Mouse (Mus musculus): ENCODE results near the gene Klhl25.
A peak's percentile ranks its signal among the peaks of the same experiment; 100 is the strongest.
"Not testable (repeated sequence)": the region's sequence is repeated elsewhere in the genome, so short reads cannot be mapped to it uniquely, and the experiment has no call there.

Klhl25 gene

GRCm38 (mm10) chr7:75848115-75848775 is at the start of gene Klhl25:
Gene Klhl25 (plus strand): TSS chr7:75848310.
- peak; percentile 99 for ATAC-seq (ENCODE audit: insufficient number of reproducible peaks, low FRiP score, low TSS enrichment)

- ATAC-seq (ENCODE audit: insufficient number of reproducible peaks, low FRiP score, low TSS enrichment), result no peak
Measured at GRCm38 (mm10) chr7:75800530-75800929, 47.6 kb upstream of the Klhl25 start.

GRCm38 (mm10) chr7:75801022-75801421 is 47.1 kb upstream of the Klhl25 start:
- no peak for ATAC-seq (ENCODE audit: insufficient number of reproducible peaks, low FRiP score, low TSS enrichment)

GRCm38 (mm10) chr7:75801621-75802358 is 46.3 kb upstream of the Klhl25 start:
- ATAC-seq (ENCODE audit: insufficient number of reproducible peaks, low FRiP score, low TSS enrichment), result no peak

- ATAC-seq (ENCODE audit: insufficient number of reproducible peaks, low FRiP score, low TSS enrichment), result no peak
Measured at GRCm38 (mm10) chr7:75802887-75803286, 45.2 kb upstream of the Klhl25 start.

- no peak for ATAC-seq (ENCODE audit: insufficient number of reproducible peaks, low FRiP score, low TSS enrichment)
Measured at GRCm38 (mm10) chr7:75806161-75806560, 41.9 kb upstream of the Klhl25 start.

- no peak for ATAC-seq (ENCODE audit: insufficient number of reproducible peaks, low FRiP score, low TSS enrichment)
Measured at GRCm38 (mm10) chr7:75806711-75807110, 41.4 kb upstream of the Klhl25 start.

GRCm38 (mm10) chr7:75807460-75808304 is 40.4 kb upstream of the Klhl25 start:
- ATAC-seq (ENCODE audit: insufficient number of reproducible peaks, low FRiP score, low TSS enrichment), result no peak

- no peak for ATAC-seq (ENCODE audit: insufficient number of reproducible peaks, low FRiP score, low TSS enrichment)
Measured at GRCm38 (mm10) chr7:75820687-75821086, 27.4 kb upstream of the Klhl25 start.

- no peak for ATAC-seq (ENCODE audit: insufficient number of reproducible peaks, low FRiP score, low TSS enrichment)
Measured at GRCm38 (mm10) chr7:75822087-75822668, 25.9 kb upstream of the Klhl25 start.

- ATAC-seq (ENCODE audit: insufficient number of reproducible peaks, low FRiP score, low TSS enrichment), result no peak
Measured at GRCm38 (mm10) chr7:75823071-75823470, 25.0 kb upstream of the Klhl25 start.

GRCm38 (mm10) chr7:75826360-75827103 is 21.6 kb upstream of the Klhl25 start:
- no peak for ATAC-seq (ENCODE audit: insufficient number of reproducible peaks, low FRiP score, low TSS enrichment)

GRCm38 (mm10) chr7:75827357-75827756 is 20.8 kb upstream of the Klhl25 start:
- ATAC-seq (ENCODE audit: insufficient number of reproducible peaks, low FRiP score, low TSS enrichment), result no peak

GRCm38 (mm10) chr7:75827850-75828249 is 20.3 kb upstream of the Klhl25 start:
- peak; percentile 70 for ATAC-seq (ENCODE audit: insufficient number of reproducible peaks, low FRiP score, low TSS enrichment)

GRCm38 (mm10) chr7:75828536-75828935 is 19.6 kb upstream of the Klhl25 start:
- ATAC-seq (ENCODE audit: insufficient number of reproducible peaks, low FRiP score, low TSS enrichment), result no peak

GRCm38 (mm10) chr7:75830251-75831060 is 17.7 kb upstream of the Klhl25 start:
- no peak for ATAC-seq (ENCODE audit: insufficient number of reproducible peaks, low FRiP score, low TSS enrichment)

- not testable (repeated sequence) for ATAC-seq (ENCODE audit: insufficient number of reproducible peaks, low FRiP score, low TSS enrichment)
Measured at GRCm38 (mm10) chr7:75833960-75834359, 14.2 kb upstream of the Klhl25 start.

GRCm38 (mm10) chr7:75834932-75835631 is 13.0 kb upstream of the Klhl25 start:
- ATAC-seq (ENCODE audit: insufficient number of reproducible peaks, low FRiP score, low TSS enrichment), result not testable (repeated sequence)
